Mouse (Mus musculus) monocyte, adult 5-6 weeks (primary cell): Measurements from ENCODE around the gene Aldh1a3. TPM values are rescaled to one million over a fixed set of nuclear protein-coding genes. Genes with fewer than 3 reads are reported as not detected.
A peak's percentile ranks its signal among the peaks of the same experiment; 100 is the strongest.

Experiments
- ATAC-seq: fragments of 153-309, 156-312 bp; replicated peaks from 2 replicates; pipeline ENCODE4 v1.8.0; 2017; ENCODE audit warnings: mild to moderate bottlenecking; ENCODE audit not compliant: low TSS enrichment, insufficient number of reproducible peaks, severe bottlenecking, poor library complexity, low FRiP score
- total RNA-seq: library from RNA; stranded (forward); fragments of 200-1000, 200-491, 200-594 nt; gene quantifications from 3 replicates; pipeline ENCODE4 v1.2.3, GENCODE M21; 2017

Gene Aldh1a3
- total RNA-seq, 1 experiment from 2014 or later: 1.2 TPM

GRCm38 (mm10) chr7:66427053-66427436 lies 272 bp downstream of the Aldh1a3 start:
- ATAC-seq: no peak

- no peak for ATAC-seq
Observed at GRCm38 (mm10) chr7:66421903-66422302, 5.4 kb downstream of the Aldh1a3 start.

- no peak for ATAC-seq
Observed at GRCm38 (mm10) chr7:66418981-66419380, 8.3 kb downstream of the Aldh1a3 start.

- ATAC-seq: no peak
Observed at GRCm38 (mm10) chr7:66416829-66417228, 10.5 kb downstream of the Aldh1a3 start.

GRCm38 (mm10) chr7:66413093-66413492 lies 14.2 kb downstream of the Aldh1a3 start:
- ATAC-seq: no peak

GRCm38 (mm10) chr7:66409433-66409832 lies 17.9 kb downstream of the Aldh1a3 start:
- no peak for ATAC-seq

GRCm38 (mm10) chr7:66406971-66407370 lies 20.3 kb downstream of the Aldh1a3 start:
- ATAC-seq: no peak

- ATAC-seq: no peak
Observed at GRCm38 (mm10) chr7:66405951-66406721, 21.2 kb downstream of the Aldh1a3 start.

- ATAC-seq: no peak
Observed at GRCm38 (mm10) chr7:66405541-66405940, 21.8 kb downstream of the Aldh1a3 start.

GRCm38 (mm10) chr7:66404802-66405201 lies 22.5 kb downstream of the Aldh1a3 start:
- ATAC-seq: no peak

GRCm38 (mm10) chr7:66404141-66404540 lies 23.2 kb downstream of the Aldh1a3 start:
- no peak for ATAC-seq

GRCm38 (mm10) chr7:66402876-66403275 lies 24.4 kb downstream of the Aldh1a3 start:
- no peak for ATAC-seq

GRCm38 (mm10) chr7:66401605-66402004 lies 25.7 kb downstream of the Aldh1a3 start:
- no peak for ATAC-seq

- ATAC-seq: no peak
Observed at GRCm38 (mm10) chr7:66397288-66397687, 30.0 kb downstream of the Aldh1a3 start.

- ATAC-seq: peak; percentile 79
Observed at GRCm38 (mm10) chr7:66388621-66389532, 38.4 kb downstream of the Aldh1a3 start.

- ATAC-seq: peak; percentile 45
Observed at GRCm38 (mm10) chr7:66387813-66388521, 39.4 kb downstream of the Aldh1a3 start, which contains the start of gene Lrrk1. TSS of gene Lrrk1 (minus strand) at chr7:66388350.

GRCm38 (mm10) chr7:66387419-66387812 lies 39.9 kb downstream of the Aldh1a3 start:
- no peak for ATAC-seq

GRCm38 (mm10) chr7:66386411-66386810 lies 40.9 kb downstream of the Aldh1a3 start:
- ATAC-seq: no peak

- no peak for ATAC-seq
Observed at GRCm38 (mm10) chr7:66385826-66386225, 41.5 kb downstream of the Aldh1a3 start.
